Mouse (Mus musculus): ENCODE measurements around the gene Spryd4. TPM values are rescaled to one million over a fixed set of nuclear protein-coding genes. Genes with fewer than 3 reads are reported as not detected.
A peak's percentile ranks its signal among the peaks of the same experiment; 100 is the strongest.

Gene Spryd4
- total and polyA plus RNA-seq, 3 experiments, result 17.2 to 19.6 TPM; not detected in 1

- no peak overlapping the region for H3K27ac ChIP-seq (ENCODE audit: control insufficient read depth, low read depth, low read length)
- H3K4me3 ChIP-seq (ENCODE audit: control insufficient read depth in 1 of 2, insufficient read depth in 1 of 2, low read depth in 2 of 2, low read length in 2 of 2), result no peak overlapping the region
- DNase-seq (ENCODE audit: low read depth, low spot score), result no peak
- TF ChIP-seq SMC3 (IDR thresholded peaks at IDR 0.05; ENCODE audit: low read depth, low read length) (peak; percentile 9; the same call in 1 of the 2 replicates), MYC (IDR thresholded peaks at IDR 0.05; ENCODE audit: low read depth, low read length) (no peak), CTCF (IDR thresholded peaks at IDR 0.05 in 2 of 3, conservative IDR thresholded peaks at IDR 0.05 in 1 of 3; ENCODE audit: control insufficient read depth in 1 of 3, insufficient read depth in 1 of 3, low read depth in 2 of 3, low read length in 3 of 3, poor library complexity in 1 of 3, severe bottlenecking in 1 of 3) (peak in 2 of 3 experiments; percentile 13 to 16; a peak in 1 of 6 replicates), USF2 (IDR thresholded peaks at IDR 0.05; ENCODE audit: borderline replicate concordance in 1 of 2, insufficient read depth in 1 of 2, low read depth in 1 of 2, low read length in 2 of 2) (no peak), MXI1 (IDR thresholded peaks at IDR 0.05; ENCODE audit: low read depth, low read length) (no peak), TAL1 (IDR thresholded peaks at IDR 0.05; ENCODE audit: low read length) (no peak), ZNF384 (IDR thresholded peaks at IDR 0.05; ENCODE audit: low read depth, low read length) (peak; percentile 67), MYB (IDR thresholded peaks at IDR 0.05; ENCODE audit: low read depth, low read length) (no peak), TCF12 (IDR thresholded peaks at IDR 0.05; ENCODE audit: low read depth, low read length) (no peak), RAD21 (IDR thresholded peaks at IDR 0.05; ENCODE audit: low read depth, low read length) (no peak), JUND (IDR thresholded peaks at IDR 0.05; ENCODE audit: low read depth, low read length) (no peak), GATA1 (IDR thresholded peaks at IDR 0.05; ENCODE audit: low read depth, low read length) (no peak)
- peaks cover 0 to 10% of the 10 kb centered on the region in 2 experiments; a peak in 2 of 4 replicates for H3K36me3 ChIP-seq (ENCODE audit: control insufficient read depth in 1 of 2, insufficient read depth in 2 of 2, low read length in 2 of 2)
- no peaks in the 10 kb centered on the region for H3K9me3 ChIP-seq (replicated peaks; ENCODE audit: insufficient read depth, low read length)
- H3K79me2 ChIP-seq (ENCODE audit: control insufficient read depth, insufficient read depth, low read length, poor library complexity), result no peaks in the 10 kb centered on the region
- no peak overlapping the region for H3K9ac ChIP-seq (ENCODE audit: control insufficient read depth, low read depth, low read length, poor library complexity, severe bottlenecking)
- peaks cover 4 to 18% of the 10 kb centered on the region in 2 experiments for H3K4me1 ChIP-seq (ENCODE audit: control insufficient read depth in 1 of 2, insufficient read depth in 2 of 2, low read length in 2 of 2)
- no peaks in the 10 kb centered on the region for H3K27me3 ChIP-seq (ENCODE audit: control insufficient read depth in 1 of 2, insufficient read depth in 2 of 2, low read length in 2 of 2)
Measured at GRCm38 (mm10) chr10:128221533-128222286, 10.1 kb upstream of the Spryd4 start.

GRCm38 (mm10) chr10:128218387-128219117, 6.9 kb upstream of the Spryd4 start:
- Histone ChIP-seq H3K4me3 (ENCODE audit: control insufficient read depth in 1 of 2, insufficient read depth in 1 of 2, low read depth in 2 of 2, low read length in 2 of 2) (peak overlapping the region; percentile 45 to 61), H3K27ac (ENCODE audit: control insufficient read depth, low read depth, low read length) (peak overlapping the region; percentile 87), H3K27me3 (ENCODE audit: control insufficient read depth in 1 of 2, insufficient read depth in 2 of 2, low read length in 2 of 2) (no peaks in the 10 kb centered on the region), H3K36me3 (ENCODE audit: control insufficient read depth in 1 of 2, insufficient read depth in 2 of 2, low read length in 2 of 2) (peaks cover 0 to 10% of the 10 kb centered on the region in 2 experiments; a peak in 2 of 4 replicates), H3K79me2 (ENCODE audit: control insufficient read depth, insufficient read depth, low read length, poor library complexity) (no peaks in the 10 kb centered on the region), H3K9me3 (replicated peaks; ENCODE audit: insufficient read depth, low read length) (no peaks in the 10 kb centered on the region), H3K9ac (ENCODE audit: control insufficient read depth, low read depth, low read length, poor library complexity, severe bottlenecking) (peak overlapping the region; percentile 63), H3K4me1 (ENCODE audit: control insufficient read depth in 1 of 2, insufficient read depth in 2 of 2, low read length in 2 of 2) (peaks cover 4 to 18% of the 10 kb centered on the region in 2 experiments)
- DNase-seq (ENCODE audit: low read depth, low spot score), result peak; percentile 87
- TF ChIP-seq ZMIZ1 (IDR thresholded peaks at IDR 0.05; ENCODE audit: low read depth, low read length), result no peak
- peak; percentile 35 for TF ChIP-seq SIN3A (IDR thresholded peaks at IDR 0.05; ENCODE audit: low read length)
- peak; percentile 90 to 94 for TF ChIP-seq EP300 (IDR thresholded peaks at IDR 0.05; ENCODE audit: low read depth in 1 of 2, low read length in 2 of 2)
- TF ChIP-seq GATA1 (IDR thresholded peaks at IDR 0.05; ENCODE audit: low read depth, low read length), result peak; percentile 75
- no peak for TF ChIP-seq HCFC1 (IDR thresholded peaks at IDR 0.05; ENCODE audit: low read depth, low read length)
- peak; percentile 89 for TF ChIP-seq RCOR1 (IDR thresholded peaks at IDR 0.05; ENCODE audit: low read depth, low read length)
- peak; percentile 97 for TF ChIP-seq TBP (IDR thresholded peaks at IDR 0.05; ENCODE audit: low read depth, low read length)
- TF ChIP-seq MYB (IDR thresholded peaks at IDR 0.05; ENCODE audit: low read depth, low read length), result peak; percentile 92
- peak; percentile 65 for TF ChIP-seq NRF1 (IDR thresholded peaks at IDR 0.05; ENCODE audit: insufficient read depth, low read depth, low read length, poor library complexity, severe bottlenecking)
- peak; percentile 63 for TF ChIP-seq TAL1 (IDR thresholded peaks at IDR 0.05; ENCODE audit: low read length)
- TF ChIP-seq SMC3 (IDR thresholded peaks at IDR 0.05; ENCODE audit: low read depth, low read length), result no peak
- no peak for TF ChIP-seq POLR2AphosphoS2 (IDR thresholded peaks at IDR 0.05; ENCODE audit: low read length)
- no peak for TF ChIP-seq JUND (IDR thresholded peaks at IDR 0.05; ENCODE audit: low read depth, low read length)
- peak; percentile 76 for TF ChIP-seq MXI1 (IDR thresholded peaks at IDR 0.05; ENCODE audit: low read depth, low read length)
- no peak for TF ChIP-seq NELFE (IDR thresholded peaks at IDR 0.05; ENCODE audit: low read depth, low read length)
- TF ChIP-seq MAFK (IDR thresholded peaks at IDR 0.05; ENCODE audit: borderline replicate concordance, low read depth, low read length), result no peak
- no peak for TF ChIP-seq POLR2A (IDR thresholded peaks at IDR 0.05; ENCODE audit: control insufficient read depth in 1 of 2, insufficient read depth in 1 of 2, low read depth in 1 of 2, low read length in 2 of 2, poor library complexity in 1 of 2)
- TF ChIP-seq TCF12 (IDR thresholded peaks at IDR 0.05; ENCODE audit: low read depth, low read length), result peak; percentile 90
- TF ChIP-seq BHLHE40 (IDR thresholded peaks at IDR 0.05; ENCODE audit: borderline replicate concordance, low read depth, low read length), result peak; percentile 93
- no peak for TF ChIP-seq CHD1 (IDR thresholded peaks at IDR 0.05; ENCODE audit: low read depth, low read length)
- TF ChIP-seq MAX (IDR thresholded peaks at IDR 0.05; ENCODE audit: low read length), result peak; percentile 74
- TF ChIP-seq USF1 (IDR thresholded peaks at IDR 0.05; ENCODE audit: low read depth, low read length), result no peak
- TF ChIP-seq ETS1 (IDR thresholded peaks at IDR 0.05; ENCODE audit: low read depth, low read length), result peak; percentile 71
